ENCODE assay signal across 9 mouse cellular contexts in the genomic region with DNA sequence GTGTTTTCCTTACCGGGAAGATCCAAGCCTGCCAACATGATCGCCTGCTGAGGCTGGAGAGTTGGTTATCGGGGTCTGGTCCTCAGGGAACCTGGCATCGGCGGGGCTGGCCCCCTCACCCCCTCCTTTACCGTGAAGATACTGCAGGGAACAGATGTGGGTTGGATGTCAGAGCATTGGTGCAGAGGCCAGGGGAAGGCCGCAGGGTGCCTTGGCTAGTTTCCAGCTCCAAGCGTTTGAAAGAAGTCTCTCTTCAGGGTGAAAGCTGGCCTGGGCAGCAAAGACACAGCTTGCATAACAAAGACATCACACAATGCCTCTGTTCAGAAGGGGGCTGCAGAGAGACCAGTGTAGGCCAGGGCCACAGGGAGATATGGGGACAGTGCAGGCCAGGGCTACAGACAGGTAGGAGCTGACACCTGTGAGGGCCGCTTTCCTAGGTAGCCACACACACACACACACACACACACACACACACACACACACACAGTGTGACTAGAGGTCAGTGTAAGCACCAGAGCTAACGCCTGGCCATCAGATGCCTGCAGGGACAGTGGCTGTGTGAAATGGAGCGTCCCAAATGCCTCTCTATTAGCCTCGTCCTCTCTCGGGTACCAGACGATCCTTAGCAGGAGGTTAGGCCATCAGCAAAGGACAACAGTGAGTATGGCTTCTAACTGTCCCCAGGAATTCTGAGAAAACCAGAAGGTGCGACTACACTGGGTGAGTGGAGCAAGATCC. TPM values are rescaled to one million over a fixed set of nuclear protein-coding genes. Genes with fewer than 3 reads are reported as not detected.
DNase-seq lines count a peak whose midpoint lies in the region; ATAC-seq and TF ChIP-seq lines count a peak whose summit lies in the region.
"Had no signal": no experiment of that assay in that cellular context is flagged by ENCODE, and none has a peak within 500 bp of the region (broad histone marks: within the 10 kb centered on the region; RNA-seq: fewer than 3 reads in every experiment).

No protein-coding gene starts in this region.

- DNase-seq in gastrocnemius, adult 2 months = no peak
- no peak for DNase-seq in gastrocnemius, postnatal 14 days
- peak; percentile 56 to 67 for DNase-seq in cerebellum, postnatal 14 days
- DNase-seq in lung, postnatal 36 days = peak; percentile 18
- no peak for DNase-seq in liver

- no peaks in the 10 kb centered on the region for H3K36me3 ChIP-seq in hindbrain, embryonic 15.5 days
- no peaks in the 10 kb centered on the region for H3K36me3 ChIP-seq in stomach, embryonic 14.5 days (ENCODE audit: control insufficient read depth, insufficient read depth, low read length)
- H3K36me3 ChIP-seq in kidney, embryonic 15.5 days = no peaks in the 10 kb centered on the region

- H3K27me3 ChIP-seq in hindbrain, embryonic 15.5 days = no peaks in the 10 kb centered on the region
- H3K27me3 ChIP-seq in stomach, embryonic 14.5 days (ENCODE audit: control insufficient read depth, insufficient read depth, low read length) = no peaks in the 10 kb centered on the region
- no peaks in the 10 kb centered on the region for H3K27me3 ChIP-seq in kidney, embryonic 15.5 days

- no peaks in the 10 kb centered on the region for H3K9me3 ChIP-seq in hindbrain, embryonic 15.5 days
- H3K9me3 ChIP-seq in stomach, embryonic 14.5 days (ENCODE audit: control insufficient read depth, low read depth, low read length) = no peaks in the 10 kb centered on the region
- no peaks in the 10 kb centered on the region for H3K9me3 ChIP-seq in kidney, embryonic 15.5 days (replicated peaks)

- peak; percentile 74 for ATAC-seq in hindbrain, embryonic 15.5 days (ENCODE audit: low FRiP score, low read depth)
- ATAC-seq in stomach, embryonic 14.5 days (ENCODE audit: insufficient number of reproducible peaks, insufficient read depth, low FRiP score, low read depth) = no peak
- ATAC-seq in kidney, embryonic 15.5 days (replicated peaks; ENCODE audit: low FRiP score) = no peak

- H3K4me1 ChIP-seq in hindbrain, embryonic 15.5 days (replicated peaks) = peaks cover 28% of the 10 kb centered on the region
- 0 out of 2 replicates have a peak, but pooled peaks cover 6% of the 10 kb centered on the region for H3K4me1 ChIP-seq in stomach, embryonic 14.5 days (ENCODE audit: control insufficient read depth, insufficient read depth, low read length)
- peaks cover 12% of the 10 kb centered on the region for H3K4me1 ChIP-seq in kidney, embryonic 15.5 days

- H3K9ac ChIP-seq in hindbrain, embryonic 15.5 days = no peak overlapping the region
- H3K9ac ChIP-seq in stomach, embryonic 14.5 days (replicated peaks; ENCODE audit: low read depth, low read length) = no peak overlapping the region
- no peak overlapping the region for H3K9ac ChIP-seq in kidney, embryonic 15.5 days

- no peak for TF ChIP-seq CTCF in gastrocnemius, adult 2 months (IDR thresholded peaks at IDR 0.05)

- H3K4me2 ChIP-seq in hindbrain, embryonic 15.5 days = no peak overlapping the region
- no peak overlapping the region for H3K4me2 ChIP-seq in stomach, embryonic 14.5 days (replicated peaks; ENCODE audit: low read depth, low read length)
- no peak overlapping the region for H3K4me2 ChIP-seq in kidney, embryonic 15.5 days

- peak overlapping the region; percentile 35; the same call in 1 of the 2 replicates for H3K27ac ChIP-seq in gastrocnemius, adult 2 months
- peak overlapping the region; percentile 48; the same call in 1 of the 2 replicates for H3K27ac ChIP-seq in hindbrain, embryonic 15.5 days (replicated peaks)
- peak overlapping the region; percentile 21; the same call in 1 of the 2 replicates for H3K27ac ChIP-seq in stomach, embryonic 14.5 days (ENCODE audit: low read length)
- no peak overlapping the region for H3K27ac ChIP-seq in kidney, embryonic 15.5 days

- WGBS in hindbrain, embryonic 15.5 days = 10% methylated on average over 15 of the region's 15 CpGs
- WGBS in stomach, embryonic 14.5 days = 44% methylated on average over 15 of the region's 15 CpGs
- WGBS in kidney, embryonic 15.5 days = 26% methylated on average over 15 of the region's 15 CpGs

- intact Hi-C loops in gastrocnemius, adult 2 months (cut with DNase I) = no loop called here
- intact Hi-C loops in gastrocnemius, postnatal 14 days (cut with DNase I; ENCODE audit: low total_unique reads) = no loop called here

- no peak overlapping the region for H3K4me3 ChIP-seq in gastrocnemius, adult 2 months
- no peak overlapping the region for H3K4me3 ChIP-seq in hindbrain, embryonic 15.5 days
- H3K4me3 ChIP-seq in stomach, embryonic 14.5 days (ENCODE audit: low read depth, low read length) = no peak overlapping the region
- H3K4me3 ChIP-seq in kidney, embryonic 15.5 days (replicated peaks) = no peak overlapping the region

RNA-seq across cellular contexts. Expression of gene Hhatl, which starts 17.9 kb away (rescaled TPM):
- 100 to 1,000 TPM; 151 to 153 TPM for total RNA-seq in gastrocnemius, adult 2 months (2021)
- total RNA-seq in gastrocnemius, postnatal 14 days (2021) = 100 to 1,000 TPM; 276 to 284 TPM
- polyA plus RNA-seq in hindbrain, embryonic 15.5 days (2015; fragmentation: Nextera tagmentation; extraction: Ambion mirVana) = 0.14 and 0.19 TPM in 2 replicates
- 0.78 and 1.1 TPM in 2 replicates for polyA plus RNA-seq in stomach, embryonic 14.5 days (2014; fragmentation: Nextera tagmentation; extraction: Ambion mirVana)
- 0.69 and 0.80 TPM in 2 replicates for polyA plus RNA-seq in kidney, embryonic 15.5 days (2015; fragmentation: Nextera tagmentation; extraction: Ambion mirVana)
- total RNA-seq: hematopoietic stem cell, adult 5-6 weeks had no signal

RNA-seq across cellular contexts. Expression of gene Ccdc13, which starts 29.0 kb away (rescaled TPM):
- under 1 TPM in 1 of 2 experiments, not detected in 1; 0.23 TPM for total RNA-seq in gastrocnemius, adult 2 months (2021)
- total RNA-seq in gastrocnemius, postnatal 14 days (2021) = under 1 TPM; 0.22 to 0.35 TPM
- polyA plus RNA-seq in hindbrain, embryonic 15.5 days (2015; fragmentation: Nextera tagmentation; extraction: Ambion mirVana) = 3.2 and 3.5 TPM in 2 replicates
- polyA plus RNA-seq in stomach, embryonic 14.5 days (2014; fragmentation: Nextera tagmentation; extraction: Ambion mirVana) = 1.4 TPM in 2 replicates
- polyA plus RNA-seq in kidney, embryonic 15.5 days (2015; fragmentation: Nextera tagmentation; extraction: Ambion mirVana) = 0.47 and 0.53 TPM in 2 replicates

RNA-seq across cellular contexts. Expression of gene Klhl40, which starts 32.8 kb away (rescaled TPM):
- 100 to 1,000 TPM; 103 to 120 TPM for total RNA-seq in gastrocnemius, adult 2 months (2021)
- 100 to 1,000 TPM; 116 to 158 TPM for total RNA-seq in gastrocnemius, postnatal 14 days (2021)
- polyA plus RNA-seq in hindbrain, embryonic 15.5 days (2015; fragmentation: Nextera tagmentation; extraction: Ambion mirVana) = 1.4 and 1.8 TPM in 2 replicates
- polyA plus RNA-seq in stomach, embryonic 14.5 days (2014; fragmentation: Nextera tagmentation; extraction: Ambion mirVana) = 0.17 and 0.57 TPM in 2 replicates
- polyA plus RNA-seq in kidney, embryonic 15.5 days (2015; fragmentation: Nextera tagmentation; extraction: Ambion mirVana) = 1.8 and 2.9 TPM in 2 replicates
- total RNA-seq: hematopoietic stem cell, adult 5-6 weeks had no signal

RNA-seq across cellular contexts. Expression of gene Higd1a, which starts 47.9 kb away (rescaled TPM):
- total RNA-seq in gastrocnemius, adult 2 months (2021) = 100 to 1,000 TPM in 1 of 2 experiments, 10 to 100 TPM in 1; 89.1 to 111 TPM
- 100 to 1,000 TPM in 1 of 2 experiments, 10 to 100 TPM in 1; 97.2 to 109 TPM for total RNA-seq in gastrocnemius, postnatal 14 days (2021)
- 157 and 160 TPM in 2 replicates for polyA plus RNA-seq in hindbrain, embryonic 15.5 days (2015; fragmentation: Nextera tagmentation; extraction: Ambion mirVana)
- 289 and 309 TPM in 2 replicates for polyA plus RNA-seq in stomach, embryonic 14.5 days (2014; fragmentation: Nextera tagmentation; extraction: Ambion mirVana)
- 151 and 153 TPM in 2 replicates for polyA plus RNA-seq in kidney, embryonic 15.5 days (2015; fragmentation: Nextera tagmentation; extraction: Ambion mirVana)

RNA-seq across cellular contexts. Expression of gene Zfp651, which starts 51.1 kb away (rescaled TPM):
- 100 to 1,000 TPM; 127 to 157 TPM for total RNA-seq in gastrocnemius, adult 2 months (2021)
- total RNA-seq in gastrocnemius, postnatal 14 days (2021) = 10 to 100 TPM; 51.5 to 56.1 TPM
- 32.9 and 33.2 TPM in 2 replicates for polyA plus RNA-seq in hindbrain, embryonic 15.5 days (2015; fragmentation: Nextera tagmentation; extraction: Ambion mirVana)
- polyA plus RNA-seq in stomach, embryonic 14.5 days (2014; fragmentation: Nextera tagmentation; extraction: Ambion mirVana) = 12.5 and 13.7 TPM in 2 replicates
- 12.8 and 15.3 TPM in 2 replicates for polyA plus RNA-seq in kidney, embryonic 15.5 days (2015; fragmentation: Nextera tagmentation; extraction: Ambion mirVana)

Comparison
In these comparisons a context has a peak if more than half of its experiments do, and no peak if none do; other contexts are left out.
1. DNase-seq: peak in cerebellum, postnatal 14 days (2 of 2) and lung, postnatal 36 days (single experiment); none in gastrocnemius, adult 2 months (single experiment), gastrocnemius, postnatal 14 days (single experiment) and liver (single experiment).